Mouse (Mus musculus): ENCODE data around the gene Itpripl2. TPM values are rescaled to one million over a fixed set of nuclear protein-coding genes. Genes with fewer than 3 reads are reported as not detected.

The Itpripl2 gene
- total RNA-seq, 2 experiments from 2014 or later: 5.2 to 8.2 TPM

DNA sequence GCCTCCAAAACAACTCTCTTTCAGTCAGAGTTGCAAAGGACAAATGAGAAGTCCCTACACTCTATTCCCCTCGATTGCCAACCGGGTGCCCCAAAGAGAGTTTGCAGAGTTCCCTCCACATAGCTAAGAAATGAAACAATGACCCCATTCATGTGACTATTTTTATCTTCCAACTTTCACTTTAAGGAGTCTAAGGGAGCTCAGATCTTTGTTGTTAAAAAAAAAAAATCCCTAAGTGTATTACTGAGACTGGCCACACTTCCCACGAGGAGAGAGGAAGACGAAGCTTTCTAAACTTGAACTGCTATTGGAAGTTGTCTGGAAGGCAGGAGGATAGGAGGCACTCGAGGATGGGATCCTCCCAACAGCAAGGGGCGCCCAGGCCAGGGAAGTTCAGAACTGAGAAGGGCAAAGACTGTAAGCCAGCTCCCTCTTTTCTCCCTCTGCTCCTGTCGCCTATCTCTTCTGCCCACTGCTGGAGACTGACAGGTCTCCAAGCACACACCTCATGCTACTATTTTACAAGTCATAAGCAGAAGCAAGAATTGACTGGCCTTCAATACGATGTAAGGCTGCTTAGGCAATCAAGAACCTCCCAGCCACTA lies 3.6 kb downstream of the Itpripl2 start:
- DNase-seq (ENCODE audit: low spot score): no peak

DNA sequence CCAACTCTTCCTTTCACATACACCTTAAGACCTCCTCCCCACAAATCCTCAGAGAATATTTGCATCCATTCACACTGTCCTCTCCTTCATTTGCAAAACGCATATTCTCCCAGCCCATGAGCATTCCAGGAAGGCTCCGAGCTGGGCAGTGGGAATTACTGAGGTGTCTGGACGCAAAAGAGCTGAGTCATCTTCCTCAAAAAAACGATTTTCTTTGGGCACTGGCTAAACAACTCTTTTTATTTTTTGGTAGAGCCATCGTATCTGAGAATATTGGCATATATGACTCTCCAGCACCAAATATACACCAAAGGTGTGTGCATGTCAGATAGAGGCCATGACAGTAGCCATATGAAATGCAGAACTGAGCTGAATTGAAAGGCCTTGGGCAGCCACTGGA lies 4.9 kb downstream of the Itpripl2 start:
- DNase-seq (ENCODE audit: low spot score): no peak

DNA sequence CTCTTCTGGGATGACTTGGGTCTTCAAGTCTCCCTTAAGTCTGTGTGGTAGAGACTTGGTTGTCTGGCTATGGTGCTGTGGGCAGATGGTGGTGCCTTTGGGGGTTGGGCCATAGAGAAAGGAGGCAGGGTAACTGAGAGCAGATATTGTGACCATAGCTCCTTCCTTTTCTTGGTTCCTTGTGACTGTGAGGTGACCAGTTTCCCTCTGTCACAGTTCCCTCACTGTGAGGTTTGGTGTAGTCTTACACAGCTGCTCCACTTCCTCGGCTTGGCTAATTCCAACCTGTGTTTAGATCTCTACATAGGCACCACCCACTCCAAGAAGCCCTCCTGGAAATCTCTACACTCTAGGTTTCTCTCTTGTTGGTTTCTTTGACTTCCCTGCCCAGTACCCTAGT lies 7.8 kb downstream of the Itpripl2 start:
- no peak for DNase-seq (ENCODE audit: low spot score)

DNA sequence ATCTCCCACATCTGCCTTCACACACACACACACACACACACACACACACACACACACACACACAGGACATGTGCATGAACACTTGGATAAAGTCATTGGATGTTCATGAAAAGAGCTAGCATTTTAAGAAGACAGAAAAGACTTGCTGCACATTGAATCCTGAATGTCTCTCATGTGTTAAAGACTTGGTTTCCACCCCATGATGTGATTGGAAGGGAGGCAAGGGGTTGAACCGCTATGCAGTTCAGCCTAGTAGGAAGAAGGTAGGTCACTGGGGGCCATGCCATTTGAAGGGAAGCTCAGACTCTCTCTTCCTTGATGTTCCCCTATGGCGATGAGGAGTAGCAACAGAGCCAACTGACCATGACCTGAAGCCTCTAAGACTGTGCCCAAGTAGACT lies 9.8 kb downstream of the Itpripl2 start:
- DNase-seq (ENCODE audit: low spot score): no peak

DNA sequence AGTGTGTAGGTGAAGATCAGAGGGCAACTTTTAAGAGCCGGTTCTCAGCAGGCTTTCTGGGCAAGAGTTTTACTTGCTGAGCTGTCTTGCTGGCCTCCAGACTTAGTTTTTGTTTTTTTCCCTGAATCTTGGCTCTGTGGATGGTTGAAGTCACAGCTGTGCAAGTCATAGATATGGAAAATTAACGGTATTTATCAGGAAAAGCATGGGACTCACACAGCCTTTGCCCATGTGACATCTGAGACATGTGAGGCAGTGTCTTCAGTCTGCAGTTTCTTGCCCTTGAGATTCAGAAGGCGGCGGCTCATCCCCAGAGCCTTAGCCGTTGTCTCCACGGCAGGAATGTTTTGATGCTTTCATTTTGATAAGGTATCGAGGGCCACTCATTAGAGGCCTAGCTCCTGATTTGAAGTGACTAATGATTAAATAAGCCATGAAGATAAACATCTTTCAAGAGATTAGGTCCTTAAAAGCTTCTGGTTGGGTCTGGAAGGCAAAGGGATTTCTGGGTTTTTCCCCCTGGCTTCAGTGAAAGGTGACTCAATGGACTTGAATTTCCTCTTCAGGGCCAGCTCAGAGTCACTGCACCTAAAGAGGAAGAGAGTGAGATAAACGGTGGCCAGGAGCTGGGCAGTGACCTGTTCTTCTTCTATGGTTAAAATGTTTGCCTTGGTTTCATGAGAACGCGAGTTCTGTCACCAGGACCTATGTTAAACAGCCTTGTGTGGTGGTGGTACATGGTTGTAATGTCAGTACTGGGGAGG lies 10.5 kb downstream of the Itpripl2 start:
- DNase-seq (ENCODE audit: low spot score): no peak

DNA sequence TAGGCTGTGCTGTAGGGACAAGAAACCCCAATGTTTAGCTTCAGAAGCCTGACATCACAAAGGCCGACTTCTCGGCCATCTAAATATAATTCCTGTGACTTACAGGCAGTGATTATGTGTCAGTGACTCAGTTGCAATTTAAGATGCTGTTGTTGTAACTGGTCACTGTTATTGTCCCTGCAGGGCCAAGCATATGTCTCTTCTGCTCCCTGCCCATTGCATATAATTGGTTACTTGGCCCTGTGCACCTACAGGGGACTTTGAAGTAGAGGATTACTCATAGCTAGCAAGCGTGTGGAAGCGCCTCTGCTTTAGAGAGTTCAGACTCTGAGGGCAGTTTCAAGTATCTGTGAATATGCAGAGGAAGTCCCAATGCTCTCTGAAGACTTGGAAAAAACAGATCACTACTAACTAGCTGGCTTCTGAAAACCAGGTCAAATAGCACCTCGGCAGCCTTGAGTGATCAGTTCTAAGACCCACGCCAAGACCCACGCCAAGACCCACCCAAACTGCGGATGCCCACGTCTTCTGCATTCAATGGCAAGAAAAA lies 11.5 kb downstream of the Itpripl2 start:
- no peak for DNase-seq (ENCODE audit: low spot score)

DNA sequence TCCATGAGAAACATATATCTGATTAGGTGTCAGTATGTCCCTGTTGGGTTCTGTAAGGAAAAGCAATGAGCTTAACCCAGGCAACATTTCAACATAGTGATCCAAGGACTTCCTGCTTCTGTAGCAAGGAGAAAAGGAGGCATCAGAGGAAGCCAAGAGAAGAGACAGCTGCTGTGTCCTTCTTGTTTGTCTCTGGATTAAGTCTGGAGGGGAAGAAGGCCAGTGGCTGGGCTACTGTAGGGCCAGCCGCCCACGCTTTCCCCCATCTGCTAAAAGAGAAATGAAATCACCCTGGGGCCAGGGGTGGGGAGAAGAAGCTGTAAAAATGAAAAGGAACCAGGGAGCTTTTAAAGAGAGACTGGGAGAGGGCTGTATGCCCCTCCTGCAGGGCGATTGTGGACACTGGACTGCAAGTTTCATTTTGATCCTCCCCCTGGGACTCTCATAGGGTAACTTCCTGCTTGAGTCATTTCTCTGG lies 12.9 kb downstream of the Itpripl2 start:
- DNase-seq (ENCODE audit: low spot score): peak; percentile 72

DNA sequence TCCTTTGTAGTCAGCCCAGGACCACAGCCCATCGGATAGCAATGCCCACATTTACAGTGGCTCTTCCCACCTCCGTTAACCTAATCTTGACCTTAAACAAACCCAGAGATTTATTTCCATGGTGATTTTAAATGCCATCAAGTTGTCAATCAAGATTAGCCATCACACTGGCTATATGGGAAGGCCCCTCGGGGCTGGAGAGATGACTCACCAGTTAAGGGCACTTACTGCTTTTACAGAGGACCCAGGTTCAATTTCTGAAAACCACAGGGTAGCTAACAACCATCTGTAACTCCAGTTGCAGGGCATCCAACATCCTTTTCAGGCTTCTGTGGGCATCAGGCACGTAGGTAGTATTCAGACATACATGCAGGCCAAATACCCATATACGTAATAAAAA lies 15.3 kb downstream of the Itpripl2 start:
- no peak for DNase-seq (ENCODE audit: low spot score)

DNA sequence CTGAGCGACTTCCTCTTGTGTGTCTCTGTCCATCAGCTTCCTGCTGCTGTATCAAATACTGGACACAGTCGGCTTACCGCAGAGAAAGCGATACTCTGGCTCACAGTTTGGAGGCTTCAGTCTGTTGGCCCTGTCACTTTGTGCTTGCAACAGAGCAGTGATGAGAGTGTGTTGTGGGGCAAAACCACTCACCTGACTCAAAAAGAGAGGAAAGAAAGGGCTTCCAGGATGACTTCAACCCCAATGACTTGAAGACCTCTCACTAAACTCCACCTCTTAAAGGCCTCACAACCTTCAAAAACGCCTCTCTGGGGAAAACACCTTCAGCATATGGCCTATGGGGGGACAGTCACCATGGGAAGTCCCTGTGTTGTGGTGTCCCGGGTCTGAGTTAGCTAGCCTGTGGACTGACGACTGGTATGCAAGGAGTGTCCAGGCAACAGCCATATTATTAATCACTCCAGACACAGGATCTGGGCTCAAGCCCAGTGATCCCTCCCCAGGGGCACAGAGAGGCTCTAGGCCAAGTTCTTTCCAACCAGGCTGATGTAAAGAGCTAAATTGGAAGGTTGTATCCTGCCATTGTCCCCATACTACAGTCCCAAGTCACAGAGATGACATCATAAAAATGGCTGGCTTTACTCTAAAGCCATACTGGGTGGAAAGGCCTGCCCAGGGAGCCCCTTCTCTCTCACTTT lies 16.6 kb downstream of the Itpripl2 start:
- no peak for DNase-seq (ENCODE audit: low spot score)

DNA sequence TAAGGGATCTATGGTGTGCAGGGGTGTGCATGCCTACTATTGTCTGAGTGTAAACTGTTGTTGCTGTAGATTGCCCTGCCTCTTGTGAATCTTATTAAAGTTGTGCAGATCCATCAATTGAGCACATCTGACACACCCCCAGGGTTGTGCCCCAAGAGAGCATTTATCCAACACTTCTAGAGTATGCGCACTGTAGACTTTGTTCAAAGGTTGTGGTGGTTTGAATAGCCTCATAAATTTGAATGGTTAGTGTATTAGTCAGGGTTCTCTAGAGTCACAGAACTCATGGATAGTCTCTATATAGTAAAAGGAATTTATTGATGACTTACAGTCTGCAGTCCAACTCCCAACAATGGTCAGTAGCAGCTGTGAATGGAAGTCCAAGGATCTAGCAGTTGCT lies 18.9 kb downstream of the Itpripl2 start:
- no peak for DNase-seq (ENCODE audit: low spot score)

DNA sequence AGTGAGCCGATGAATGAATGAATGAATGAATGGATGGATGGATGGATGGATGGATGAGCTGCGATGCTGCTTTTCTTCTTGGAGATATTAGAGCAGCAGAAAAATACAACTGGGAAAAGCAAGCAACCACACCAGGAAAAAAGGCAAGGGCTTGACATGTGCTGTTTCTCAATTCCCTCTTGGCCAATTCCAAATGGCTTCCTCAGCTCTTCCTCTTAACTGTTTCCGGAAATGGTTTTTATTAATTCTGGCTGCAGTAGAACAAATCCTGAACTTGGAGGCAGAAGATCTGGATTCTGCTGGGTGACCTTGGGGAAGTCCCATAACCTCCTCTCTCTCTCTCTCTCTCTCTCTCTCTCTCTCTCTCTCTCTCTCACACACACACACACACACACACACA lies 23.7 kb downstream of the Itpripl2 start:
- peak; percentile 13 for DNase-seq (ENCODE audit: low spot score)

DNA sequence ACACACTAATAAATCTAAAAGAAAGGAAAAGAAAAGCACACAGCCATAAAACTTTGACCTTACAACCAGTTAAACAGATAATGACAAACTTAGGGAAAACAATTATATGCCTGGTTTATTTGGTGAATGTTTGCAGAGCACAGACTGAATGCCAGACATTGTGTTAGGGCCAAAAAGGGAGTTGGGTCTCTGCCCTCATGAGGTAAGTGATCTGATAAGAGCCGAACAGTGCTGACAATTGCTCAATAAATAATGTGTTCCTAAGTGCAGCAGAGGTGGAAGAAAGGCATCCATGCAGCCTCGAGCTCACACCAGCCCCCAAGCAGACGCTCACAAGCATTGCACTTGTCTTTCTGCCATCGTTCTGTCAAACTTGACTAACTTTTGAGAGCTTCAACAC lies 27.3 kb downstream of the Itpripl2 start:
- no peak for DNase-seq (ENCODE audit: low spot score)

DNA sequence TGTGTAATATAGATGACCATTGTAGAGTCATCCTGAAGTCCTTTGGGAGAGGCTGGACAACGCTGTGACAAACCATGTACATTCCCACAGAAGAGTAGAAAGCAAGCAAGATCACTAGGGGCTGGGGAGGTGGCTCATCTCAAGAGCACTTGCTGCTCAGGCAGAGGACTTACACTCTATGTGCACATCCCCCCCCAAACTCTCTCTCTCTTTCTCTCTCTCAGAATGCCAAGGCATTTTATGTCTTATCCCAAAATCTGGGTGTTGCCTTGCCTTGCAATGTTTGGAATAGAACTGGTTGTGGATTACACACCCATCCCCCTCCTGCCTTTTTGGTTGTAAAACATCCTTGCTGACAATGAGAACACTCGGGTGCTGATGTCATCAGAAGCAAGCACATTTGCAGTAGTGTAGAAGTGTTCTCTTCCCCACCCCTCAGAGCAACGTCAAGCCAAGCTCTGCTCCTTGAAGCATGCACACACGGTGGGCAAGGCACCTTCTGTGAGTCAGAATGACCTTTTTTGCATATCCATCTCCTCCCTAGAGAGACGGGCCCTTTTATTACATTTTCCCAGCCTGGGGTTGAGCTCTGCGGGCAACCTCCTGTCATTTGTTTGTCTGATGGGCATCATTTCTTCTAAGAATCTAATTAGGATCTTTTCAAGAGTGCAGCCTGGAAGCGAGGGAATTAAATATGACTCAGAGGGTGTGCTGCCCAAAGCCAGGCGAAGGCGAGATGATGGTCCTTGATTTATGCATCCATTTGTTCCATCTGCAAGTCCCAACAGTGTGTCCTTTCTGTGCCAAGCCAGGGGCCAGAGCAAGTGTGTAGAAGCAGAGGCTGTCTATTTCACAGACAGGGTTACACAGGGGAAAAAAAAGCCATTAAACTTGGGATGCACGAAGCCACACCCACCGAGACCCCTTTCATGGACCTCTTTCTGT lies 28.7 kb downstream of the Itpripl2 start:
- peak; percentile 22 for DNase-seq (ENCODE audit: low spot score)

DNA sequence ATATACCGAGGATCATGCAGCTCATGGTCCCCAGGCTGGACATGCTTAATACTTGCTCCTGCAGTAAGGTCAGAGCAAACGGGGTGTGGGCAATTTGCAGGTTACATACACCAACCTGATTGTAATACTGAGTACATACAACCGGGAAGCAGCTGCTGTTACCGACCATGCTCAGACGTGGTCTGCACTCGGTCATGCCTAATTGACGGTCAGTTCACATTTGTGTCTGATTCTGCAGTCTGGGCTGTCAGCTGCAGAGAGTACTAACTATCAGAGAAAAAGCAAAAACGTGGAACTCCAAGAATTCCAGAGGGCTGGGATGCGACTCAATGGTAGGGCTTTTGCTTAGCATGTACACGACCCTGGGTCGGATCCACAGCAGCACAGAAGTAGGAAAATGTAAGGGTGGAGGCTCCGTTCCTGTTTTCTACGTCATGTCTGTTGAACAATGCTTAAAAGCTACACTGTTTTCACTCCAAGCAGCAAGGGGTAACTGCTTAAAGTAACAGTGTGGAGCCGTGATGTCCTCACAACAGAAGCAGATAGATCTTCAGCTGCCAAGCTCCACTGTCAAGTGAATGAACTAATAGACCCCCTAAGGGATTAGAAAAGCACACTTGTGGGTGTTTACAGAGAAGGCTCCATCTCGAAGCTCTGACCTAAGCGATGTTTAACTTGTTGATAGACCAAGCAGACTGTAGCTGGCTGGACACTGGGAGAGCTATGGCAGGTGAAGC lies 30.2 kb downstream of the Itpripl2 start:
- no peak for DNase-seq (ENCODE audit: low spot score)

DNA sequence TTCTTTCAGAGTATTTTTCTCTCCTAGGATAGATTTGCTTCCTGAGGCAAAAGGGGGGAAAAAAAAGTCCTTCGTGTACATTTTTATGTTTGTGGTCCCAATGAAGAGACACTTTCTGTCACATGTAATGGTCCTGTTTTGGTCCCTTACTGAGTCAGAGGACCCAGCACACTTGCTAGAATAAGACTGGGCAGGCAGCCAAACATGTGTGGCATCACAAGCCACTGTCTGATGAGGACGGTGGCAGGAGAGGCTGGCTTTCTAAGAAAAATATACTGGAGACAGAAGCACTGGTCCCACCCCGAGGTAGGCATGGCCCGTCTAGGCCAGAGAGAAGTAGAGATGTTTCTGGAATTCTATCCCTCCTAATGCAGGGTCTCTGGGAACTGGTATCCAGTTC lies 38.1 kb downstream of the Itpripl2 start:
- DNase-seq (ENCODE audit: low spot score): no peak

DNA sequence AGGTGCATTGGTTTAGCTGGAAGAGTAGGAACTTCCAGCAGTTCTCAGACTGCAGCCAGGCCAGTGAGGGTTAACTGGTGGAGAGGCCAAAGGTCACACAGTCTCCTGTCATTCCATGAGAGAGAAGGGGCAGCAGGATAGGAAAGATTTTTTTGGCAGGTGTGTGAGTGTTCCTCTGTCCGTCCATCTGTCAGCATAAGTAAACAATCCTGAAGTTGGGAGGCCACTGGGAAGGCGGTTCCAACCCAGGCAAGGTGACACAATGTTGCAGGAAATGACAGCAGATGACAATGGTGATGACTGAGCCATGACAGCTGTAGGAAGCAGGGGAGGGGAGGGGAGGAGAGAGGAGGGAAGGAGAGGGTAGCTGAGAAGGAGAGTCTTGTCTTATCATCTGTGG lies 38.8 kb downstream of the Itpripl2 start:
- no peak for DNase-seq (ENCODE audit: low spot score)

DNA sequence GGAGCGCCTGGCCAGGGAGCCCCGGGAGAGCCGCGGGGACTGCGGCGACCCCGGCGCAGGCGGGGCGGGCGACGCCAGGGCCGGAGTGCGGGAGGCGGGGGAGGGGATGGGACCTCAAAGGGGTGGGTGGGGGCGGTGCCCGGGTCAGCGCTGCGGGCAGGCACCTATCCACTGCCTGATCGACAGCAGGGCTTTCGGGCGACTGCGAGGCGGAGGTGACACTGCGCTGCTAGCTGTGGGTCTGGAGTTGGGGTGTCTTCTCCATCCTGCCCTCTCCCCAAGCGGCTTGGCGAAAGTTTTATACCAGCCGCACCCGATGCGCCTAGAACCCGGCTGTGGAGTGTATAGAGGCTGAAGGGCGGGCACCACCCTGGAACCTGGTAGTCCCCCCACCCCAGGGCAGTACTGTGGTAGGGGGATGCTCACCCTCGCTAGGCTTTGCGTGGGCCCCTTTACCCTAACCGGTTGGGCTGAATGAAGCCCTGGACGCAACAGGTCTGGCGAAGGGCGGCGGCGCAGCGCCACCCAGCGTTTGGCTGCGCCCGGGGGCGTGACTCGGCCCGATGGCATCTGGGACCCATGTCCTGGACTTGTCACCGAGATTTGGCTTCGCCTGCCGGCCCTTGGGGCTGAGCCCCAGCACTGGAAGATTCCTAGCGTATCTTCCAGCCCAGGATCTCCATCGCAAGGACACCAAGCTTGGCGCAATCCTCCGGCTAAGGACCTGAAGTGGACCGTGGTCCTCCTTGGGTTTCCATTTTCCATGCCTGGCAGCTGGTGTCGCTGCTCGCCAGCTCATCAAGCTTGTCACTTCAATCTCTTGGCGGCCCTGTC lies 43.4 kb downstream of the Itpripl2 start, which contains the start of gene Syt17:
Syt17 (minus strand) TSS at position 89 of the 834 bp plus-strand sequence.
- peak; percentile 77 for DNase-seq (ENCODE audit: low spot score)

DNA sequence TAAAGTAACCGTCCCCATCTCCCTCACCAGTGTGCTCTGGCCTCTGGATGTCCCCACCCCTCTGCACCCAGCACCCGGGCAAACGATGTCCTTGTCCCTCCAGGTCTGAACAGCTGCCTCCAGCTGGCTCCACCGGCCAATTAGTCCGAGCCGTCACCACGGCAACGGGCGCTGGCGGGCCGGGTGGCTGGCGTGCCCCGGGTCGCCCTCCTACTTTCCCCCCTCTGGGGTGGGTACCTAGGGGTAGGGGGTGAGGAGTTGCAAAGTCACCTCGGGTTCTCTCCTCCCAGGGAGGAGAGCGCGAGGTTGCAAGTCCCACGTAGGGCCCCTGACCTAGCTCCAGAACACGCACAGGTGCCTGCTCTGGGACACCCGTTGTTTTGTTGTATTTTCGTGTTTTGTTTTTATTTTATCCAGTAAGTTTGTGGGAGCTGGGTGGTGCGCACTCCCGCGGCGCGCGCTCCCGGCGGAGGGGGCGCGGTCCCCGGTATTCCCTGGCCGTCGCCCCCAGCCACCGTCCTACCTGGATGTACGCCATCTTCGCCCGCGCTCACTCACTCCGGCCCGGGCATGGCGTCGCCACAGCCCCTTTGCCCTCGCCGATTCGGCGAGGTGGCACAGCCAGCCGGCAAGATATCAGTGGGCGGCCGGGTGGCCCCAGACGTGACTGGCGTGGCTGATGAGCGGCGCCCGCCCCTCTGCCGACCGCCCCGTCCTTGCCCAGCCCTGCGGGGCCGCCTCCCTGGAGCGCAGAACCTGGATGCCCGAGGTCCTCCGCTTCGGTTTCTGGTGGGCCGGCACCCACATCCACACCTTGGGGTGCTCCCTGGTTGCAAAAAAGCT lies 44.3 kb downstream of the Itpripl2 start:
- DNase-seq (ENCODE audit: low spot score): no peak

Measured in gastrocnemius, adult 18-20 months (tissue).